Mouse (Mus musculus) stomach, embryonic 15.5 days (tissue): ENCODE data around the gene Brd4. TPM values are rescaled to one million over a fixed set of nuclear protein-coding genes. Genes with fewer than 3 reads are reported as not detected.

Experiments used
- ATAC-seq: fragments of 200-750 bp; cut with Nextera tagmentation; 2 replicates; pipeline ENCODE4 v1.8.0; 2017; ENCODE audit warnings: low read depth, moderate number of reproducible peaks, moderate TSS enrichment; ENCODE audit not compliant: insufficient read depth, low FRiP score
- H3K27ac ChIP-seq: fragments of 300-500 bp; sonication (generic); 2 replicates; pipeline ENCODE4 v1.5.1; 2015; ENCODE audit warnings: mild to moderate bottlenecking, inconsistent platforms
- H3K27me3 ChIP-seq: fragments of 300-500 bp; sonication (generic); replicated peaks from 2 replicates; pipeline ENCODE4 v1.6.1; 2015; ENCODE audit warnings: inconsistent platforms
- H3K36me3 ChIP-seq: fragments of 300-500 bp; sonication (generic); 2 replicates; pipeline ENCODE4 v1.6.1; 2015; ENCODE audit warnings: inconsistent platforms
- H3K4me1 ChIP-seq: fragments of 300-500 bp; sonication (generic); 2 replicates; pipeline ENCODE4 v1.6.1; 2015; ENCODE audit warnings: inconsistent platforms
- H3K4me2 ChIP-seq: fragments of 300-500 bp; sonication (generic); 2 replicates; pipeline ENCODE4 v1.6.1; 2015; ENCODE audit warnings: mild to moderate bottlenecking, inconsistent platforms
- H3K4me3 ChIP-seq: fragments of 300-500 bp; sonication (generic); replicated peaks from 2 replicates; pipeline ENCODE4 v1.5.1; 2015; ENCODE audit warnings: inconsistent platforms
- H3K9ac ChIP-seq: fragments of 300-500 bp; sonication (generic); 2 replicates; pipeline ENCODE4 v1.6.1; 2015; ENCODE audit warnings: inconsistent platforms
- H3K9me3 ChIP-seq: fragments of 300-500 bp; sonication (generic); 2 replicates; pipeline ENCODE4 v1.6.1; 2016; ENCODE audit warnings: inconsistent platforms
- WGBS: fragments of 180-500 bp; shearing (Covaris S2); methylation state at CpG from one replicate; pipeline ENCODE4 v1.1.7; 2015; 5-methylcytosine and 5-hydroxymethylcytosine counted together
- polyA plus RNA-seq: library from polyadenylated mRNA; unstranded; fragments of >200 nt; fragmentation: Nextera tagmentation; extraction: Ambion mirVana; gene quantifications from 2 replicates; pipeline ENCODE4 v1.2.1, GENCODE M21; 2015

Gene Brd4
- polyA plus RNA-seq, 1 experiment from 2014 or later, result 68.8 TPM

- H3K27ac ChIP-seq, result no peak overlapping the region
- no peak overlapping the region for H3K4me3 ChIP-seq
- no peaks in the 10 kb centered on the region for H3K27me3 ChIP-seq
- no peaks in the 10 kb centered on the region for H3K9me3 ChIP-seq
- H3K4me1 ChIP-seq, result peaks cover 2% of the 10 kb centered on the region; the same call in 1 of the 2 replicates
- 75% methylated on average over 5 of the region's 5 CpGs for WGBS
- H3K36me3 ChIP-seq, result peaks cover 86% of the 10 kb centered on the region
- no peak overlapping the region for H3K9ac ChIP-seq
- ATAC-seq, result no peak
- H3K4me2 ChIP-seq, result no peak overlapping the region
These were observed 29.4 kb upstream of the Brd4 start for GRCm38 (mm10) chr17:32313892-32314291.

GRCm38 (mm10) chr17:32312801-32313200, 28.3 kb upstream of the Brd4 start:
- ATAC-seq, result no peak
- Histone ChIP-seq H3K4me3 (no peak overlapping the region), H3K4me1 (no peaks in the 10 kb centered on the region), H3K27me3 (no peaks in the 10 kb centered on the region), H3K36me3 (peaks cover 85% of the 10 kb centered on the region), H3K9ac (no peak overlapping the region), H3K4me2 (no peak overlapping the region), H3K27ac (no peak overlapping the region), H3K9me3 (no peaks in the 10 kb centered on the region)
- 91% methylated on average over 8 of the region's 8 CpGs for WGBS

- Histone ChIP-seq H3K4me2 (no peak overlapping the region), H3K9ac (no peak overlapping the region), H3K36me3 (peaks cover 64% of the 10 kb centered on the region), H3K4me3 (no peak overlapping the region), H3K27ac (no peak overlapping the region), H3K27me3 (no peaks in the 10 kb centered on the region), H3K4me1 (no peaks in the 10 kb centered on the region), H3K9me3 (no peaks in the 10 kb centered on the region)
- 87% methylated on average over 4 of the region's 4 CpGs for WGBS
- no peak for ATAC-seq
These were observed 23.4 kb upstream of the Brd4 start for GRCm38 (mm10) chr17:32307963-32308362.

- 87% methylated on average over 1 of the region's 1 CpGs for WGBS
- Histone ChIP-seq H3K27me3 (no peaks in the 10 kb centered on the region), H3K9ac (no peak overlapping the region), H3K9me3 (no peaks in the 10 kb centered on the region), H3K4me3 (no peak overlapping the region), H3K4me2 (no peak overlapping the region), H3K4me1 (no peaks in the 10 kb centered on the region), H3K27ac (no peak overlapping the region), H3K36me3 (no peaks in the 10 kb centered on the region)
- no peak for ATAC-seq
These were observed 13.6 kb upstream of the Brd4 start for GRCm38 (mm10) chr17:32298125-32298524.

- WGBS, result 73% methylated on average over 2 of the region's 2 CpGs
- H3K9ac ChIP-seq, result no peak overlapping the region
- ATAC-seq, result no peak
These were observed 11.4 kb upstream of the Brd4 start for GRCm38 (mm10) chr17:32295901-32296300.

GRCm38 (mm10) chr17:32295160-32295559, 10.6 kb upstream of the Brd4 start:
- 79% methylated on average over 4 of the region's 4 CpGs for WGBS
- H3K36me3 ChIP-seq, result no peaks in the 10 kb centered on the region
- no peak overlapping the region for H3K27ac ChIP-seq
- no peak overlapping the region for H3K9ac ChIP-seq
- H3K4me3 ChIP-seq, result no peak overlapping the region
- no peaks in the 10 kb centered on the region for H3K27me3 ChIP-seq
- no peak for ATAC-seq
- H3K9me3 ChIP-seq, result no peaks in the 10 kb centered on the region
- no peak overlapping the region for H3K4me2 ChIP-seq
- H3K4me1 ChIP-seq, result no peaks in the 10 kb centered on the region

More at GRCm38 (mm10) chr17:32295901-32296300, 11.4 kb upstream of the Brd4 start:
- Histone ChIP-seq H3K27me3 (no peaks in the 10 kb centered on the region), H3K27ac (no peak overlapping the region), H3K4me3 (no peak overlapping the region), H3K4me1 (no peaks in the 10 kb centered on the region), H3K9me3 (no peaks in the 10 kb centered on the region), H3K4me2 (no peak overlapping the region), H3K36me3 (no peaks in the 10 kb centered on the region)

GRCm38 (mm10) chr17:32285138-32285670, 682 bp upstream of the Brd4 start:
- WGBS, result 44% methylated on average over 6 of the region's 6 CpGs
- no peak for ATAC-seq
- Histone ChIP-seq H3K36me3 (no peaks in the 10 kb centered on the region), H3K4me1 (peaks cover 11% of the 10 kb centered on the region), H3K4me2 (peak overlapping the region; percentile 54), H3K9ac (peak overlapping the region; percentile 99), H3K27ac (peak overlapping the region; percentile 100), H3K27me3 (no peaks in the 10 kb centered on the region), H3K9me3 (no peaks in the 10 kb centered on the region), H3K4me3 (peak overlapping the region; percentile 99)

GRCm38 (mm10) chr17:32283771-32284221, 726 bp downstream of the Brd4 start:
- Histone ChIP-seq H3K4me2 (peak overlapping the region; percentile 64), H3K36me3 (no peaks in the 10 kb centered on the region), H3K4me3 (peak overlapping the region; percentile 99), H3K9me3 (no peaks in the 10 kb centered on the region), H3K27me3 (no peaks in the 10 kb centered on the region), H3K4me1 (peaks cover 11% of the 10 kb centered on the region), H3K27ac (peak overlapping the region; percentile 100), H3K9ac (peak overlapping the region; percentile 99)
- peak; percentile 72 for ATAC-seq
- under 1% methylated on average over 27 of the region's 41 CpGs for WGBS

- Histone ChIP-seq H3K4me3 (peak overlapping the region; percentile 99), H3K4me1 (peaks cover 11% of the 10 kb centered on the region), H3K4me2 (peak overlapping the region; percentile 64), H3K27me3 (no peaks in the 10 kb centered on the region), H3K36me3 (no peaks in the 10 kb centered on the region), H3K9me3 (no peaks in the 10 kb centered on the region), H3K27ac (peak overlapping the region; percentile 100), H3K9ac (peak overlapping the region; percentile 99)
- no peak; the same call in 1 of the 2 replicates for ATAC-seq
- whole genome bisulfite sequencing, result 5% methylated on average over 7 of the region's 7 CpGs
These were observed 1.2 kb downstream of the Brd4 start for GRCm38 (mm10) chr17:32283341-32283740.

- H3K4me2 ChIP-seq, result no peak overlapping the region
- no peaks in the 10 kb centered on the region for H3K27me3 ChIP-seq
- H3K4me1 ChIP-seq, result peaks cover 11% of the 10 kb centered on the region
- ATAC-seq, result no peak
- no peaks in the 10 kb centered on the region for H3K36me3 ChIP-seq
- no peak overlapping the region for H3K27ac ChIP-seq
- no peak overlapping the region for H3K4me3 ChIP-seq
- no peak overlapping the region for H3K9ac ChIP-seq
- no peaks in the 10 kb centered on the region for H3K9me3 ChIP-seq
- WGBS, result 62% methylated on average over 4 of the region's 4 CpGs
These were observed 2.8 kb downstream of the Brd4 start for GRCm38 (mm10) chr17:32281611-32282310.

GRCm38 (mm10) chr17:32281126-32281525, 3.4 kb downstream of the Brd4 start:
- no peak overlapping the region for H3K9ac ChIP-seq
- H3K4me1 ChIP-seq, result peaks cover 11% of the 10 kb centered on the region
- H3K36me3 ChIP-seq, result no peaks in the 10 kb centered on the region
- no peak overlapping the region for H3K4me3 ChIP-seq
- no peaks in the 10 kb centered on the region for H3K27me3 ChIP-seq
- whole genome bisulfite sequencing, result 91% methylated on average over 2 of the region's 2 CpGs
- H3K27ac ChIP-seq, result no peak overlapping the region
- no peak for ATAC-seq
- H3K9me3 ChIP-seq, result no peaks in the 10 kb centered on the region
- no peak overlapping the region for H3K4me2 ChIP-seq

GRCm38 (mm10) chr17:32280575-32280974, 3.9 kb downstream of the Brd4 start:
- no peak for ATAC-seq
- 84% methylated on average over 3 of the region's 3 CpGs for WGBS
- Histone ChIP-seq H3K27me3 (no peaks in the 10 kb centered on the region), H3K27ac (no peak overlapping the region), H3K9me3 (no peaks in the 10 kb centered on the region), H3K4me2 (no peak overlapping the region), H3K36me3 (no peaks in the 10 kb centered on the region), H3K4me1 (peaks cover 11% of the 10 kb centered on the region), H3K4me3 (no peak overlapping the region), H3K9ac (no peak overlapping the region)
